ENCODE assay signal across 13 mouse cellular contexts in the genomic region with DNA sequence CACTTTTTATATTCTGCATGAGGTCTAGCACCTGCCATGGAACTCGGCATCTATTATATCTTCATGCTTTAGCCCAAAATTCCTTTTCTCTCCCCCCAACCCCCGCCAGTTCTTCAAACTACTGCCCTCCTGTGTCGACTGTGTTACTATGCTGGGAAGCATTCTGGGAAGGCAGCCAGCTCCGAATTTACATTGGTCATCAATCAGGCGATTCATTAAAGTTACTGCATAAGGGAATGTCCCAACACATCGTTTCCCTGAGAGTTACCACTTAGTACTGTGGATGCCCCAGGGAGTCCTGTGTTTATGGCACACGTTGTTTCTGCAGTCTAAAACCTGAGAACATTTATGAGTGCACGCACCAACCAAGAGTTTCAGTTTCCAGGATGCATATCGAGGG.
DNase-seq lines count a peak whose midpoint lies in the region; ATAC-seq and TF ChIP-seq lines count a peak whose summit lies in the region.
"Had no signal": no experiment of that assay in that cellular context is flagged by ENCODE, and none has a peak within 500 bp of the region (broad histone marks: within the 10 kb centered on the region; RNA-seq: fewer than 3 reads in every experiment).

No protein-coding gene starts in this region.

- H3K4me1 ChIP-seq in embryonic facial prominence, embryonic 14.5 days (ENCODE audit: control insufficient read depth, insufficient read depth, low read length): no peaks in the 10 kb centered on the region
- no peaks in the 10 kb centered on the region for H3K4me1 ChIP-seq in embryonic facial prominence, embryonic 10.5 days
- H3K4me1 ChIP-seq in forebrain, postnatal 0 days (ENCODE audit: insufficient read depth): no peaks in the 10 kb centered on the region
- peaks cover 9% of the 10 kb centered on the region; the same call in 1 of the 2 replicates for H3K4me1 ChIP-seq in neural tube, embryonic 15.5 days

- peak; percentile 21 for DNase-seq in embryonic facial prominence, embryonic 14.5 days (ENCODE audit: low spot score)
- DNase-seq in embryonic facial prominence, embryonic 10.5 days (ENCODE audit: low spot score): no peak
- DNase-seq in layer of hippocampus, adult 2 months (ENCODE audit: low spot score in 2 of 2): no peak
- no peak for DNase-seq in layer of hippocampus, adult 9-10 months (ENCODE audit: low spot score)
- DNase-seq in forebrain, postnatal 0 days: peak; percentile 47
- no peak for DNase-seq in embryo, embryonic 9.5 days (ENCODE audit: extremely low spot score)
- DNase-seq in ovary, postnatal 36 days (ENCODE audit: low spot score): no peak
- DNase-seq: adrenal gland, postnatal 14 days; cerebellum, adult 9-11 months; kidney, adult 18-20 months; thymus, postnatal 36 days had no signal

- H3K9ac ChIP-seq in embryonic facial prominence, embryonic 14.5 days (ENCODE audit: low read depth, low read length): no peak overlapping the region
- no peak overlapping the region for H3K9ac ChIP-seq in forebrain, postnatal 0 days
- no peak overlapping the region for H3K9ac ChIP-seq in neural tube, embryonic 15.5 days (replicated peaks)

- TF ChIP-seq CTCF in layer of hippocampus, adult 2 months (conservative IDR thresholded peaks at IDR 0.05): peak; percentile 21; the same call in 1 of the 2 replicates
- TF ChIP-seq CTCF in forebrain, postnatal 0 days (IDR thresholded peaks at IDR 0.05; ENCODE audit: low read depth): peak; percentile 23; the same call in 1 of the 2 replicates

- no peaks in the 10 kb centered on the region for H3K36me3 ChIP-seq in embryonic facial prominence, embryonic 14.5 days (ENCODE audit: control insufficient read depth, insufficient read depth, low read length)
- H3K36me3 ChIP-seq in embryonic facial prominence, embryonic 10.5 days (replicated peaks): no peaks in the 10 kb centered on the region
- H3K36me3 ChIP-seq in forebrain, postnatal 0 days (ENCODE audit: insufficient read depth): no peaks in the 10 kb centered on the region
- no peaks in the 10 kb centered on the region for H3K36me3 ChIP-seq in neural tube, embryonic 15.5 days

- no peak for ATAC-seq in embryonic facial prominence, embryonic 14.5 days (ENCODE audit: low read depth)
- ATAC-seq in forebrain, postnatal 0 days: no peak
- peak; percentile 83 for ATAC-seq in neural tube, embryonic 15.5 days (ENCODE audit: low FRiP score)

- no peaks in the 10 kb centered on the region for H3K27me3 ChIP-seq in embryonic facial prominence, embryonic 14.5 days (replicated peaks; ENCODE audit: control insufficient read depth, insufficient read depth, low read length)
- H3K27me3 ChIP-seq in embryonic facial prominence, embryonic 10.5 days (replicated peaks; ENCODE audit: low read depth, poor library complexity, severe bottlenecking): no peaks in the 10 kb centered on the region
- no peaks in the 10 kb centered on the region for H3K27me3 ChIP-seq in forebrain, postnatal 0 days (ENCODE audit: insufficient read depth, low read length)
- H3K27me3 ChIP-seq in neural tube, embryonic 15.5 days (replicated peaks): no peaks in the 10 kb centered on the region

- no peak overlapping the region for H3K4me2 ChIP-seq in embryonic facial prominence, embryonic 14.5 days (ENCODE audit: low read depth, low read length)
- H3K4me2 ChIP-seq in forebrain, postnatal 0 days (ENCODE audit: low read depth): no peak overlapping the region
- H3K4me2 ChIP-seq in neural tube, embryonic 15.5 days: no peak overlapping the region

- no peak overlapping the region for H3K27ac ChIP-seq in embryonic facial prominence, embryonic 14.5 days (replicated peaks; ENCODE audit: low read depth, low read length)
- H3K27ac ChIP-seq in embryonic facial prominence, embryonic 10.5 days (replicated peaks): no peak overlapping the region
- no peak overlapping the region for H3K27ac ChIP-seq in layer of hippocampus, adult 2 months
- no peak overlapping the region for H3K27ac ChIP-seq in forebrain, postnatal 0 days (ENCODE audit: low read depth, low read length)
- H3K27ac ChIP-seq in neural tube, embryonic 15.5 days (replicated peaks): no peak overlapping the region
- H3K27ac ChIP-seq: left cerebral cortex, adult 2 months had no signal

- no peak overlapping the region for H3K4me3 ChIP-seq in embryonic facial prominence, embryonic 14.5 days (ENCODE audit: low read depth, low read length)
- no peak overlapping the region for H3K4me3 ChIP-seq in embryonic facial prominence, embryonic 10.5 days
- no peak overlapping the region for H3K4me3 ChIP-seq in layer of hippocampus, adult 2 months
- H3K4me3 ChIP-seq in forebrain, postnatal 0 days (ENCODE audit: low read depth, low read length): no peak overlapping the region
- no peak overlapping the region for H3K4me3 ChIP-seq in neural tube, embryonic 15.5 days (replicated peaks)
- H3K4me3 ChIP-seq: left cerebral cortex, adult 2 months had no signal

- WGBS in embryonic facial prominence, embryonic 14.5 days: 65% methylated on average over 9 of the region's 9 CpGs
- WGBS in embryonic facial prominence, embryonic 10.5 days: 84% methylated on average over 9 of the region's 9 CpGs
- 29% methylated on average over 9 of the region's 9 CpGs for WGBS in forebrain, postnatal 0 days
- 27% methylated on average over 9 of the region's 9 CpGs for WGBS in neural tube, embryonic 15.5 days

- H3K9me3 ChIP-seq in embryonic facial prominence, embryonic 14.5 days (ENCODE audit: control insufficient read depth, low read length): no peaks in the 10 kb centered on the region
- no peaks in the 10 kb centered on the region for H3K9me3 ChIP-seq in embryonic facial prominence, embryonic 10.5 days
- no peaks in the 10 kb centered on the region for H3K9me3 ChIP-seq in forebrain, postnatal 0 days (ENCODE audit: low read length)
- H3K9me3 ChIP-seq in neural tube, embryonic 15.5 days (replicated peaks): no peaks in the 10 kb centered on the region

Comparison
In these comparisons a context has a peak if more than half of its experiments do, and no peak if none do; other contexts are left out.
1. DNase-seq: peak in embryonic facial prominence, embryonic 14.5 days (single experiment) and forebrain, postnatal 0 days (single experiment); none in embryonic facial prominence, embryonic 10.5 days (single experiment), layer of hippocampus, adult 2 months (0 of 2), layer of hippocampus, adult 9-10 months (single experiment), embryo, embryonic 9.5 days (single experiment) and ovary, postnatal 36 days (single experiment).